Mouse (Mus musculus) heart, adult 2 months (tissue): ENCODE measurements at regions not wholly inside any gene's neighbourhood (a gene's known extent, or its start where the extent isn't known, plus 50 kb on each side); places are given as distances from the start of the nearest gene placed in this dataset.

Experiments used
- DNase-seq, 2 experiments: peaks; one replicate each; pipeline ENCODE4 v3.0.0; 2021
- H3K27ac ChIP-seq: fragments of 200-600 bp; 2 replicates; pipeline ENCODE4 v1.8.1; 2022
- H3K27me3 ChIP-seq: fragments of 200-500 bp; 2 replicates; pipeline ENCODE4 v1.6.1; 2012; ENCODE audit warnings: mild to moderate bottlenecking, low read length, inconsistent platforms, mixed read lengths; ENCODE audit not compliant: control insufficient read depth, insufficient read depth
- H3K36me3 ChIP-seq: fragments of 200-500 bp; 2 replicates; pipeline ENCODE4 v1.6.1; 2012; ENCODE audit warnings: low read length, inconsistent platforms; ENCODE audit not compliant: control insufficient read depth, insufficient read depth
- H3K4me1 ChIP-seq: fragments of 200-500 bp; 2 replicates; pipeline ENCODE4 v1.6.1; 2011; ENCODE audit warnings: low read length; ENCODE audit not compliant: control insufficient read depth, insufficient read depth
- H3K4me3 ChIP-seq: fragments of 200-600 bp; 2 replicates; pipeline ENCODE4 v1.8.1; 2022
- H3K79me2 ChIP-seq: fragments of 200-500 bp; replicated peaks from 2 replicates; pipeline ENCODE4 v1.6.1; 2012; ENCODE audit warnings: mild to moderate bottlenecking, inconsistent platforms, low read length, moderate library complexity, mixed read lengths; ENCODE audit not compliant: control insufficient read depth, insufficient read depth
- H3K9ac ChIP-seq: fragments of 200-500 bp; 2 replicates; pipeline ENCODE4 v1.6.1; 2012; ENCODE audit warnings: low read depth, mild to moderate bottlenecking, control low read depth, inconsistent platforms, low read length, mixed read lengths
- CTCF ChIP-seq: fragments of 200-600 bp; IDR thresholded peaks from 2 replicates; pipeline ENCODE4 v1.8.1; 2022; ENCODE audit warnings: antibody characterized with exemption, mild to moderate bottlenecking, moderate library complexity
- EP300 ChIP-seq: fragments of 200-500 bp; IDR thresholded peaks from 2 replicates; pipeline ENCODE4 v1.6.1; 2011; ENCODE audit warnings: low read depth, low read length, control low read depth; ENCODE audit not compliant: insufficient read depth
- POLR2A ChIP-seq: fragments of 200-500 bp; IDR thresholded peaks from 2 replicates; pipeline ENCODE4 v1.6.1; 2011; ENCODE audit warnings: mild to moderate bottlenecking, low read depth, low read length, control low read depth; ENCODE audit not compliant: insufficient read depth
- WGBS: fragments of 180-500 bp; shearing (Covaris S2); methylation state at CpG from one replicate; pipeline ENCODE4 v1.1.7; 2018; 5-methylcytosine and 5-hydroxymethylcytosine counted together
- intact Hi-C: fragments of 180-260 bp; cut with DNase I; formaldehyde crosslinking; loops from one replicate; pipeline ENCODE4 v1.15.1; 2025
- microRNA-seq, 2 experiments: library from miRNA; unstranded; fragments of <30 nt; microRNA quantifications; one replicate each; pipeline ENCODE4 v1.2.0; 2021

DNA sequence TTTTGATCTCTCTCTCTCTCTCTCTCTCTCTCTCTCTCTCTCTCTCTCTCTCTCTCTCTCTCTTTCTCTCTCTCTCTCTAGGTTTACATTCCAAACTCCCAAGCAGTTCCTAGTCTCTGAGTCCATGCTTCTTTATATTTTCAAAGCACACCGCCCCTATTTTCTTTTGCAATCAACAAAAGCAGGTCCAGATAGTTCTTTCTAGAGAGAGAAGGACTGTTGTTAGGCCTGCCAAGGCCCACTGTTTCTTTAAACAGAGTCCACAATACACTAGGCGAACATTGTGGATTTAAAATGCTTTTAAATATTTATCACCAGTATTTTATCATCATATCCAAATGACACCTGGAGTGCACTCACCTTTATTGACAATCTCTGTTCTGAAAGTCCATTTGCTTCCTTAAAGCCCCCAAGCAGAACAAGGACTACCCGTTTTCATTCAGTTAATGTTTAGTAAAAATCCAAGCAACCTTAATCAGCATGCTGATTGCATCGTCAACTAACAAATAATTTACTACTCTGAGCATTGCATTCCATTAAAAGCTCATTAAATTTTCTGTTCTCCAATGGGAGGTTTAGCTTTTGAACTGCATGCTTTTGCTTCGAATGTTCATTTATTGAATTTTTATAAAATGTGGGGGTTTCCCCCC lies 157.7 kb upstream of the Tmem161b start:
- 69% methylated on average over 5 of the region's 5 CpGs for WGBS
- Histone ChIP-seq H3K27me3 (no peaks in the 10 kb centered on the region), H3K4me1 (no peaks in the 10 kb centered on the region), H3K9ac (no peak overlapping the region), H3K27ac (no peak overlapping the region), H3K36me3 (no peaks in the 10 kb centered on the region), H3K4me3 (no peak overlapping the region), H3K79me2 (no peaks in the 10 kb centered on the region)
- TF ChIP-seq POLR2A, result no peak
- TF ChIP-seq EP300, result no peak
- intact Hi-C loops, result no loop called here
- no peak for DNase-seq

DNA sequence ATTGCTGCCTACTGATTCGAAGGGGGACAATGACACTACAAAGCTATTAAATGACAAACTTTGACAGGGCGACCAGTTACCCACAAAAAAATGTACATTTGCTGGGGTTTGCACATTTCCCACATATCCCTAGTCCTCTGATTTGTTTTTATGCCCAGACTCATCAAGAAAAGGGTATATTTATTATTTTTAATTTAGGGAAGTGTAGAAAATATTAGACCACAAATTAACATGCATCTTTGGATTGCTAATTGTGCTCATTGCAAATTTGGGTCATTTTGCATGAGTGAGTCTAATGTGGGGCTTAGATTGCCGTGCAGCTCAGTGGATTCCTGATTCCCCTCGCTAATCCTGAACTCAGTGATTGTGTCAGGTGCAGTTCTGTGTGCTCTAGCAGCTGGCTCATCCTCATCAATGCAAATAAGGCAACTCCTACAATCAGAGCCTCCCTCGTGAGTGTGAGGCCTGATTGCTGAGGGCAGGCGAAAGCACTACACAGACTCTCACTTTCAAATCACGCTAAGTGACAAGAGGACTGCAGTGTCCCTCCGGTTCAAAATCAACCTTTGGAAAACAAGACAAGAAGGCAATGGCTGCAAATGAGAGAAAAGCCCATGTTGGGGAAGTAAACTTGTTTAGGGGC lies 156.7 kb upstream of the Tmem161b start:
- H3K4me1 ChIP-seq, result no peaks in the 10 kb centered on the region
- WGBS, result 59% methylated on average over 8 of the region's 8 CpGs
- no peaks in the 10 kb centered on the region for H3K79me2 ChIP-seq
- H3K27ac ChIP-seq, result no peak overlapping the region
- H3K9ac ChIP-seq, result no peak overlapping the region
- intact Hi-C loops, result no loop called here
- DNase-seq, result no peak
- H3K4me3 ChIP-seq, result no peak overlapping the region
- TF ChIP-seq POLR2A (no peak), EP300 (no peak)
- no peaks in the 10 kb centered on the region for H3K27me3 ChIP-seq
- no peaks in the 10 kb centered on the region for H3K36me3 ChIP-seq

GRCm38 (mm10) chr13:84066211-84066959 lies 155.7 kb upstream of the Tmem161b start:
- Histone ChIP-seq H3K27me3 (no peaks in the 10 kb centered on the region), H3K27ac (no peak overlapping the region), H3K79me2 (no peaks in the 10 kb centered on the region), H3K4me1 (no peaks in the 10 kb centered on the region), H3K9ac (no peak overlapping the region), H3K4me3 (no peak overlapping the region), H3K36me3 (no peaks in the 10 kb centered on the region)
- no peak for TF ChIP-seq EP300
- TF ChIP-seq CTCF, result no peak
- TF ChIP-seq POLR2A, result no peak
- intact Hi-C loops, result no loop called here
- WGBS, result 61% methylated on average over 15 of the region's 15 CpGs
- no peak for DNase-seq

DNA sequence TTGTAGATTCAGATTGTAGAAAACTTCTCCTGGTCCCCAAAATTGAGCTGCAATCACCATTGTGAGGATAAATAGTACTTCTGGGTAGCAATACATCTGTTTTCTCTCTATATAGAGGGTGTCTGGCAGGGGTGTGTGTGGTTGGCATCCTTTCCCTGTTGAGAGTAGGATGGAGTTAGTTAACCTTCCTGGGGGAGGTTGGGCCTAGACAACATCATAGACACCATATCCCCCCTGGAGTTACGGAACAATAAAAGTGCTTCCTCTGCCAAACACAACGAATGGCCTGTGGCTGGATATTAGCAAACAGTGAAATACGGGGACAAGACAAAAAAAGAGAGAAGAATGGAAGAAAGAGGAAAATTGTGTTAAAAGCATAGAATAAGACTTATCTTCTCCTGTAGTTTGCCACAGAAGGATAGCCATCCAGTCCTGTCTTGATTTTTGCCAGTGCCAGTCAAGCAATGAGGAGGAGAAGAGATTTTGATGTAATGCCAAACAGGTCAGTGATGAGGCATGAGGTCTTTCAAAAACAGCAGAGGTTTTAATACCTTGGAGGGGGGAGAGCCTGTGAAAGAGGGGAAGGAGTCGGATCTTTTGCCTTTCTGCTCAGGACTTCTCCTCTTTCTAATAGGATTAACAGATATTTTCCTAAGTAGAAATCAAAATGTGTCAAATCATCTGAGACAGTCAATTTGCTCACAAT lies 155.0 kb upstream of the Tmem161b start:
- no peaks in the 10 kb centered on the region for H3K27me3 ChIP-seq
- DNase-seq, result no peak
- TF ChIP-seq EP300 (no peak), CTCF (no peak), POLR2A (no peak)
- H3K27ac ChIP-seq, result no peak overlapping the region
- H3K79me2 ChIP-seq, result no peaks in the 10 kb centered on the region
- H3K36me3 ChIP-seq, result no peaks in the 10 kb centered on the region
- intact Hi-C loops, result no loop called here
- H3K9ac ChIP-seq, result no peak overlapping the region
- H3K4me3 ChIP-seq, result no peak overlapping the region
- WGBS, result 52% methylated on average over 4 of the region's 4 CpGs
- H3K4me1 ChIP-seq, result no peaks in the 10 kb centered on the region

GRCm38 (mm10) chr13:84068365-84068764 lies 153.7 kb upstream of the Tmem161b start:
- Histone ChIP-seq H3K36me3 (no peaks in the 10 kb centered on the region), H3K4me1 (no peaks in the 10 kb centered on the region), H3K27ac (no peak overlapping the region), H3K27me3 (no peaks in the 10 kb centered on the region), H3K4me3 (no peak overlapping the region), H3K79me2 (no peaks in the 10 kb centered on the region), H3K9ac (no peak overlapping the region)
- TF ChIP-seq CTCF (no peak), EP300 (no peak), POLR2A (no peak)
- WGBS, result 26% methylated on average over 1 of the region's 1 CpGs
- intact Hi-C loops, result no loop called here
- no peak for DNase-seq

Small RNA genes in the stretch of these regions (microRNA-seq; reads per million reads assigned to microRNA genes)
- 0 reads per million in 2 experiments for gene Mir9-2
